Mouse (Mus musculus): ENCODE measurements at regions not wholly inside any gene's neighbourhood (a gene's known extent, or its start where the extent isn't known, plus 50 kb on each side); places are given as distances from the start of the nearest gene placed in this dataset.
"Not testable (repeated sequence)": the region's sequence is repeated elsewhere in the genome, so short reads cannot be mapped to it uniquely, and the experiment has no call there.

GRCm38 (mm10) chr11:48657851-48658250 is 142.3 kb upstream of the Rack1 start:
- no peak for DNase-seq (ENCODE audit: low spot score in 2 of 2)

DNA sequence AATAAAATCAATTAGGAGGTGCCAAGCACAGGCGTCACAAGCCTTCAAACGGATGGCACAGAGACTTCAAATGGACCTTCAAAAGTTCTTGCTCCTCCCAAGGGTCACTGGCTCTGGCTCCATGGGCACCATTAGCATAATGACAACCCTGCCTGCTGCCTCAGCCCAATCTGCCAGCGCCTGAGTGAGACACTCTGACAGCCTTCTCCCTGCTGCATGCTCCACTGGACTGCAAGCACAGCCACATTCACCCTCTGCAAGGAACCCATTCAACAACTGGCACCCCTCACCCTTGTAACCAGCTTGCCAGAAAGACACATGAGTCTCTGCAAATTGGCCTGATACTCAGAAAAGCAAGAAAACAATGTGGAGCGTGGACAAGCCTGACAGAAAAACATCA is 138.5 kb upstream of the Rack1 start:
- DNase-seq (ENCODE audit: low spot score in 2 of 2) = peak in 1 of 2 experiments; percentile 3

DNA sequence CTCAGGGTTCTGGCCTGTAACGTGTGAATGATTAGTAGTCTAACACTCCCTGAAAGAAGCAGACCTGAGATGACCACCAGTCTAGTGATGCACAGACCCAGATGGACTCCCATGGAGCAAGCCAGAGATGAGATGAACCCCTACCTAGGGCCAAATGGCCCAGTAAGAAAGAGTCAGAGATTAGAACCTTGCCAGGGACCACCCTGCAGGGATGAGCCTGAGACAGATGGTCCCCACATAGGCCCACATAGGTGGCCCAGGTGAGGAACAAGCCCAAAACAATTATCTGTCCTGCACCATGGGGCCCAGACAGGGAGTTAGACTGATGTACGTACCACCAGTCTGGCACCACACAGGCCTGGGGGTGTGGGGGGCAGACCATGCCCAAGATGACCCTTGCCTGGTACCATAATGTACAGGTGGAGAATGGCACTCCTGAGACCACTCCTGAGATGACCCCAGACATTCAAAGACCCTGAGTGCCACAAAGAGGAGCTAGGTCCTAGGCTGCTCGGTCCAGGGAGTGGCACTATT is 115.3 kb upstream of the Rack1 start:
- DNase-seq (ENCODE audit: low spot score in 2 of 2) = no peak

DNA sequence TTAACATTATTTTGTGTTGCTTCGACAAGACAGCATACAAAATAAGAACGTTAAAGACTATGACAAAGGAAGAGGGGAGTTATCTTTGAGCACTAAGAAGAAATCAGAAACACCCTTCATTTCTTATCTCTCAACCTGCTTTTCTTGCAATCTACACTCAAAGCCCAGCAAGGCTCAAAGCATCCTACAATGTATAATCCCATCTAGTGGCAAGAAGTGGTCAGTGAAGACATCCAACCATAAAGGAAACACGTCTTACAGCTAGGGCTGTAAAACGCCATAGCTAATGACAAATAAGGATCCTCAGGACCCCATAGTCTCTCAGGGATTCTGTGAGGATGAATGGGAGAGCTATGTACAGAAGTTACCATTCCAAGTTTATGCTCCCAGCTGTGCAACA is 110.1 kb upstream of the Rack1 start:
- DNase-seq (ENCODE audit: low spot score in 2 of 2) = no peak

DNA sequence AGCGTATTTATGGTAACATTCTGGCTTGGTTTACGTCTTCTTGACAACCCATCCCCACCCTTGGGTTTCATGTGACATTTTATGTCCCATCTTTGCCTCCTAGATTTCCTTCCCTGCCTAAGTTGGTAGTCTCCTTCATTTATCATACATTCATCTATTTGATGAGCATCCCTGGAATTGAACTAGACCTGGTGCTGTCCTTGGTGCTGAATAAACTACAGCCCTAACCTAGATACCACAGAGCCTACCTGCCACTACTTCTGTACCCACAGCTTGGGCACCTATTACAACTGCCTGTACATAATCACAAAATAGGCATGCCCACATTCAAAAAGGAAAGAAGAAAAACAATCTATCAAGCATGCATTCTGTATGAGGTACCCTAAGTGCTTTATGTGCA is 103.8 kb upstream of the Rack1 start:
- DNase-seq (ENCODE audit: low spot score in 2 of 2) = no peak

DNA sequence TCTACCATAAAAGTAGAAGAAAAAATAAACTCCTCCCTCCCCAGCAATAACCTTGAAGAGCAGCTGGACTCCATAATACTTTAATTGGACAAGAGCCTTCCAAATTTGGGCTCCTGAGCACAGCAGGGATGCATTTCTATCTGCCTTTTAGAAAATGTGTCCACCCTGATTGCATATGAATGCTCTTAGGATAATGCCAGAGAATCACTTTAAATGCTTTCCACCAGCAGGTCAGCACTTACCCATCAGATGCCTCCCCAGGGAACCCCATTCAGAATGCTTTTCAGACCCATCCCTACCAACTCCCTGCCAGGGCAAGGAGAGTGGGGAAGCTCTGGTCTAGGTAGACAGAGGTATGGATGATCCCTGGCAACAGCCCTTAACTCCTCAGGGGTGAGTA is 102.9 kb upstream of the Rack1 start:
- DNase-seq (ENCODE audit: low spot score in 2 of 2) = no peak

GRCm38 (mm10) chr11:48707192-48707591 is 92.9 kb upstream of the Rack1 start:
- no peak for DNase-seq (ENCODE audit: low spot score in 2 of 2)

DNA sequence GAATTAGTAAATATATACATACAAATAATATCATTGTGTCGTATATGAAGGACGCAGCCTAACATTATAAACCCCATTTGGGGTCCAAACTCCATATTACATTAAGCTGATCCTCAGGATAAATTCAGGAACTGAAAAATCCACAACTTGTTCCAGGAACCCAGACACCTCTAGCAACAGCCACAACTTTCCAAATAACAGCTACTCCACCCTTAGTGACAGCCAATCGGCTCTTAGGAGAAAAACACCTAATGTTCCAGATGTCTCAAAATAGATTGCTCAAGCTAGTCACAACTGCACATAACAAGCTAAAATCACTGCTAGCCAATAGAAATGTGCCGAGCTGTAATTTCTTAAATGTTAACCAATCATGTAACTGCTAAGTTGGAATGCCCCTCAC is 89.2 kb upstream of the Rack1 start:
- DNase-seq (ENCODE audit: low spot score in 2 of 2) = no peak

GRCm38 (mm10) chr11:48724068-48724467 is 76.1 kb upstream of the Rack1 start:
- no peak for DNase-seq (ENCODE audit: low spot score in 2 of 2)

GRCm38 (mm10) chr11:48730826-48731225 is 69.3 kb upstream of the Rack1 start:
- not testable (repeated sequence) for DNase-seq (ENCODE audit: low spot score in 2 of 2)

DNA sequence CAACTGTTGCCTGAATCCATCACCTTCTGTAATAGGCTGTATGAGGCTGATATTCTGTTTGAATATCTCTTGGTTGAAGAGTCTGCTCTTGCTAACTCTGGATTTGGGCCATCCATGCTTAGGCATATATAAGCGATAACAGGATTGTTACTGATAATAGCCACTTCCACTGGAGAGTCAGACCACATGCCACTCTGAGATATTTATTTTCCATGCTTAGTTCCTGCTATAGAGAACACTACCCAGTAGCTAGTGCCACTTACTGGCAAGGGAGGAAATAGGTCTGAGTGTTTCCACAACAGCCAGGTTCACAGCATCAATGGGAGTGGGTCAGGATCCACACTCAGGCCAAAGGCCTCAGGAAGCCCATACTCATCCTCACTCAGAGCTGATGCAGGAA is 53.6 kb upstream of the Rack1 start:
- no peak for DNase-seq (ENCODE audit: low spot score in 2 of 2)

- DNase-seq (ENCODE audit: low spot score in 2 of 2) = no peak
Observed at GRCm38 (mm10) chr11:48748066-48748465, 52.1 kb upstream of the Rack1 start.

All from layer of hippocampus, postnatal 14 days (tissue).